Mouse (Mus musculus) embryonic facial prominence, embryonic 10.5 days (tissue): ENCODE data around the gene Fgfr2. TPM values are rescaled to one million over a fixed set of nuclear protein-coding genes. Genes with fewer than 3 reads are reported as not detected.

Experiments used
- DNase-seq: peaks from one replicate; pipeline ENCODE4 v3.0.0-alpha.2; 2017; ENCODE audit warnings: low spot score
- H3K27ac ChIP-seq: fragments of 300-500 bp; sonication (generic); replicated peaks from 2 replicates; pipeline ENCODE4 v1.5.1; 2016; ENCODE audit warnings: mild to moderate bottlenecking
- H3K27me3 ChIP-seq: fragments of 300-500 bp; sonication (generic); replicated peaks from 2 replicates; pipeline ENCODE4 v1.6.1; 2016; ENCODE audit warnings: low read depth, mild to moderate bottlenecking; ENCODE audit not compliant: poor library complexity, severe bottlenecking
- H3K36me3 ChIP-seq: fragments of 300-500 bp; sonication (generic); replicated peaks from 2 replicates; pipeline ENCODE4 v1.6.1; 2016; ENCODE audit warnings: mild to moderate bottlenecking, moderate library complexity
- H3K4me1 ChIP-seq: fragments of 300-500 bp; sonication (generic); 2 replicates; pipeline ENCODE4 v1.6.1; 2016
- H3K4me3 ChIP-seq: fragments of 300-500 bp; sonication (generic); 2 replicates; pipeline ENCODE4 v1.5.1; 2016; ENCODE audit warnings: mild to moderate bottlenecking, moderate library complexity
- H3K9me3 ChIP-seq: fragments of 300-500 bp; sonication (generic); 2 replicates; pipeline ENCODE4 v1.6.1; 2016; ENCODE audit warnings: mild to moderate bottlenecking
- WGBS: fragments of 180-500 bp; shearing (Covaris S2); methylation state at CpG from one replicate; pipeline ENCODE4 v1.1.7; 2016; 5-methylcytosine and 5-hydroxymethylcytosine counted together
- polyA plus RNA-seq: library from polyadenylated mRNA; unstranded; fragments of >200 nt; fragmentation: Nextera tagmentation; extraction: Ambion mirVana; gene quantifications from 2 replicates; pipeline ENCODE4 v1.2.1, GENCODE M21; 2016

The Fgfr2 gene
- polyA plus RNA-seq, 1 experiment from 2014 or later, result 74.3 TPM

DNA sequence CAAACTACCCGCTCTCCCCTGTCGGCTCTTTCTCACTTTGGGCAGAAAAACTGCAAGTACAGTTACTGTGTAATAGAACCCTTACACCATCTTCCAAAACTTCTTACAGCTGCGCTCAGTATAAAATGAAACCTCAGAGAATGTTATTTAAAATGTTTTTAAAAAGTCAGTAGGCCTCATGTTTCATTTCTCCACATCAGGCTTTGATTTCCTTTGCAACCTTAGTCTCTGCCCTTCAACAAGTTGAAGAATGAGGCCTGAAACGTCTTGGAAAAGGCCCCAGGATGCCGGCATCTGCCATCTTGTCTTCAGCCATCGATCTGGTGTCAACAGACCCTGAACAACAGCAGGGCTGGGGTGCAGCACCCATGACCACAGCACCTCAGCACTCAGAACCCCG, 2918.0 kb downstream of the Fgfr2 start:
- WGBS, result 84% methylated on average over 7 of the region's 7 CpGs

GRCm38 (mm10) chr7:130201020-130201419, 2922.1 kb downstream of the Fgfr2 start:
- no peaks in the 10 kb centered on the region for H3K9me3 ChIP-seq
- H3K4me3 ChIP-seq, result no peak overlapping the region
- no peak overlapping the region for H3K27ac ChIP-seq
- H3K36me3 ChIP-seq, result peaks cover 63% of the 10 kb centered on the region
- peaks cover 15% of the 10 kb centered on the region for H3K4me1 ChIP-seq
- 85% methylated on average over 8 of the region's 8 CpGs for whole genome bisulfite sequencing
- H3K27me3 ChIP-seq, result no peaks in the 10 kb centered on the region
- DNase-seq, result no peak

More for the DNA sequence above, 2918.0 kb downstream of the Fgfr2 start:
- H3K27ac ChIP-seq, result peak overlapping the region; percentile 37; the same call in 1 of the 2 replicates
- no peaks in the 10 kb centered on the region for H3K27me3 ChIP-seq
- DNase-seq, result no peak
- H3K9me3 ChIP-seq, result no peaks in the 10 kb centered on the region
- peaks cover 46% of the 10 kb centered on the region for H3K36me3 ChIP-seq
- peaks cover 49% of the 10 kb centered on the region for H3K4me1 ChIP-seq
- H3K4me3 ChIP-seq, result no peak overlapping the region

GRCm38 (mm10) chr7:130199951-130200350, 2923.2 kb downstream of the Fgfr2 start:
- Histone ChIP-seq H3K4me1 (0 out of 2 replicates have a peak, but pooled peaks cover 9% of the 10 kb centered on the region), H3K9me3 (no peaks in the 10 kb centered on the region), H3K27me3 (no peaks in the 10 kb centered on the region), H3K36me3 (peaks cover 74% of the 10 kb centered on the region), H3K4me3 (no peak overlapping the region), H3K27ac (no peak overlapping the region)
- 91% methylated on average over 9 of the region's 9 CpGs for WGBS
- DNase-seq, result no peak

- H3K4me3 ChIP-seq, result no peak overlapping the region
- H3K36me3 ChIP-seq, result peaks cover 74% of the 10 kb centered on the region
- WGBS, result 93% methylated on average over 5 of the region's 5 CpGs
- peaks cover 12% of the 10 kb centered on the region; the same call in 1 of the 2 replicates for H3K4me1 ChIP-seq
- no peak overlapping the region for H3K27ac ChIP-seq
- H3K27me3 ChIP-seq, result no peaks in the 10 kb centered on the region
- no peaks in the 10 kb centered on the region for H3K9me3 ChIP-seq
- DNase-seq, result no peak
These were observed 2923.8 kb downstream of the Fgfr2 start for GRCm38 (mm10) chr7:130199317-130199716.

DNA sequence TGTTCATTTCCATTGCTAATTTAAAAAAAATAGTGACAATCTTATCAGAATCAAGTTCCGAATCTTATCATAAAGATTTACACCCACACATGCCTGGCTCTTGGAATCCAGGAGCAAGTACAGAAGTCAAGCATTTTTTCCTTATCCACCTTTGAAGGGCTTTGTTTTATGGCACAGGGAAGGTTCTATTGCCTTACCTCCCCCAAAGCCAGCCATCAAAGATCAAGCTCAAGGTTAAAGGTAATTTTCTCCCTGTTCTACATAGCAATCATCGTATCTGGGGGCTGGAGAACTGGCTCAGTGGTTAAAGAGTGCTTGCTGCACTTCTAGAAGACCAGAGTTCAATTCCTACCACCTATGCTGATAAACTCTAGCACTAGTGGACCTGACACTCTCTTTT, 2928.1 kb downstream of the Fgfr2 start:
- no peak overlapping the region for H3K4me3 ChIP-seq
- no peak overlapping the region for H3K27ac ChIP-seq
- no peaks in the 10 kb centered on the region for H3K27me3 ChIP-seq
- peaks cover 84% of the 10 kb centered on the region for H3K36me3 ChIP-seq
- no peaks in the 10 kb centered on the region for H3K9me3 ChIP-seq
- DNase-seq, result no peak
- peaks cover 21% of the 10 kb centered on the region; the same call in 1 of the 2 replicates for H3K4me1 ChIP-seq
- 88% methylated on average over 2 of the region's 2 CpGs for WGBS

- Histone ChIP-seq H3K4me3 (no peak overlapping the region), H3K4me1 (peaks cover 11% of the 10 kb centered on the region; the same call in 1 of the 2 replicates), H3K9me3 (no peaks in the 10 kb centered on the region), H3K27me3 (no peaks in the 10 kb centered on the region), H3K27ac (no peak overlapping the region), H3K36me3 (peaks cover 80% of the 10 kb centered on the region)
- no peak for DNase-seq
- whole genome bisulfite sequencing, result 75% methylated on average over 15 of the region's 15 CpGs
These were observed 2932.7 kb downstream of the Fgfr2 start for GRCm38 (mm10) chr7:130190329-130190975.

- 78% methylated on average over 4 of the region's 4 CpGs for WGBS
- H3K27ac ChIP-seq, result no peak overlapping the region
- DNase-seq, result no peak
- H3K4me1 ChIP-seq, result peaks cover 15% of the 10 kb centered on the region; the same call in 1 of the 2 replicates
- H3K27me3 ChIP-seq, result no peaks in the 10 kb centered on the region
- peaks cover 81% of the 10 kb centered on the region for H3K36me3 ChIP-seq
- H3K9me3 ChIP-seq, result no peaks in the 10 kb centered on the region
- H3K4me3 ChIP-seq, result no peak overlapping the region
These were observed 2933.2 kb downstream of the Fgfr2 start for GRCm38 (mm10) chr7:130189901-130190300.

GRCm38 (mm10) chr7:130188108-130188507, 2935.0 kb downstream of the Fgfr2 start:
- Histone ChIP-seq H3K4me3 (no peak overlapping the region), H3K4me1 (peaks cover 18% of the 10 kb centered on the region), H3K27ac (no peak overlapping the region), H3K36me3 (peaks cover 80% of the 10 kb centered on the region), H3K27me3 (no peaks in the 10 kb centered on the region), H3K9me3 (no peaks in the 10 kb centered on the region)
- DNase-seq, result no peak
- 92% methylated on average over 2 of the region's 2 CpGs for WGBS

DNA sequence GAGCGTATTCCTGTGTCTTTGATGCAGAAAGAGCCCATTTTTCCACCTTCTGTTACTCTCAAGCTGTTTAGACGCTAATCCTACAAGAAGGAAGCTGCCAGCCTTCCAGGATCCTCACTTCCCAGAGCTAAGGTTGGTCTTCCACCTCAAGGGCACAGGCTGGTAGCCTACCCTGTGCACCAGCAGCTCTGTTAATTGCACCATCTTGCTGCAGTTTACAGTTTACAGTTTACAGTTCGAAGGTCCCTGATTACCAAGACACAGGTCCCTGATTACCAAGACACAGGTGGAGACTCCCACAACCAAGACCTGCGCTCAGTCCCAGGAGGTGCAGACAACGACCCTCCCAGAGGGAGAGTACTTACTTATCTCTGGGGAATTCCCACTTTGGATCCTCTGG, 2938.3 kb downstream of the Fgfr2 start:
- Histone ChIP-seq H3K4me1 (peaks cover 31% of the 10 kb centered on the region), H3K9me3 (no peaks in the 10 kb centered on the region), H3K27ac (no peak overlapping the region), H3K36me3 (peaks cover 78% of the 10 kb centered on the region), H3K27me3 (no peaks in the 10 kb centered on the region), H3K4me3 (no peak overlapping the region)
- WGBS, result 84% methylated on average over 5 of the region's 5 CpGs
- DNase-seq, result no peak

GRCm38 (mm10) chr7:130183960-130184359, 2939.2 kb downstream of the Fgfr2 start:
- Histone ChIP-seq H3K27ac (no peak overlapping the region), H3K36me3 (peaks cover 81% of the 10 kb centered on the region), H3K27me3 (no peaks in the 10 kb centered on the region), H3K4me1 (peaks cover 32% of the 10 kb centered on the region), H3K4me3 (no peak overlapping the region), H3K9me3 (no peaks in the 10 kb centered on the region)
- 62% methylated on average over 5 of the region's 5 CpGs for WGBS
- DNase-seq, result no peak

DNA sequence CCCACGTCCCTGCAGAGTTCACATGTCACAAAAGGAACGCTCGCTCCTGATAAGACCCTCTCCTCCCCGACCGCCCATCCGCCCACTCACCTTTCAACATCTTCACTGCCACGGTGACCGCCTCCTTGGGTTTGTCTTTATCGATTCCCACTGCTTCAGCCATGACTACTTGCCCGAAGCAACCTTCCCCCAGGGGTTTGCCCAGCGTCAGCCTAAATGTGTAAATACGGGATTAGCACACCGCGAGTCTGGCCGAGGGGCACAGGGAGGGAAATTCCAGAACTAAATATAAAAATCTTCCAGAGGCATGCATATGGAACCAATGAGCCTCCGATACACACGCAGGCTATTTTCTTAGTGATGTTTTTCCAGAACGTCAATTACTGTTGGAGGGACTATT, 2940.6 kb downstream of the Fgfr2 start:
- H3K4me3 ChIP-seq, result peak overlapping the region; percentile 41
- DNase-seq, result peak; percentile 82
- H3K4me1 ChIP-seq, result peaks cover 36% of the 10 kb centered on the region
- no peaks in the 10 kb centered on the region for H3K9me3 ChIP-seq
- no peaks in the 10 kb centered on the region for H3K27me3 ChIP-seq
- peak overlapping the region; percentile 71 for H3K27ac ChIP-seq
- H3K36me3 ChIP-seq, result peaks cover 82% of the 10 kb centered on the region
- WGBS, result 8% methylated on average over 18 of the region's 18 CpGs

- H3K27ac ChIP-seq, result no peak overlapping the region
- H3K4me1 ChIP-seq, result peaks cover 47% of the 10 kb centered on the region
- no peak overlapping the region for H3K4me3 ChIP-seq
- DNase-seq, result peak; percentile 32
- H3K27me3 ChIP-seq, result no peaks in the 10 kb centered on the region
- no peaks in the 10 kb centered on the region for H3K9me3 ChIP-seq
- H3K36me3 ChIP-seq, result peaks cover 81% of the 10 kb centered on the region
- WGBS, result 61% methylated on average over 3 of the region's 3 CpGs
These were observed 2944.2 kb downstream of the Fgfr2 start for GRCm38 (mm10) chr7:130178991-130179390.

- 76% methylated on average over 5 of the region's 5 CpGs for WGBS
- peaks cover 34% of the 10 kb centered on the region for H3K4me1 ChIP-seq
- no peak overlapping the region for H3K27ac ChIP-seq
- H3K27me3 ChIP-seq, result no peaks in the 10 kb centered on the region
- DNase-seq, result no peak
- H3K36me3 ChIP-seq, result peaks cover 93% of the 10 kb centered on the region
- H3K4me3 ChIP-seq, result no peak overlapping the region
- H3K9me3 ChIP-seq, result no peaks in the 10 kb centered on the region
These were observed 2946.1 kb downstream of the Fgfr2 start for GRCm38 (mm10) chr7:130177009-130177408.
